ENCODE assay signal across 32 mouse cellular contexts in genomic region chr14:114352307-114352706, GRCm38 (mm10).
"Had no signal": no experiment of that assay in that cellular context is flagged by ENCODE, and none has a peak within 500 bp of the region (broad histone marks: within the 10 kb centered on the region; RNA-seq: fewer than 3 reads in every experiment).

No protein-coding gene starts in this region.

- DNase-seq: left cerebral cortex, postnatal 4 days; liver; liver, embryonic 13.5 days; liver, postnatal 0 days; lung, adult 18-20 months; lung, adult 2 months; lung, embryonic 14.5 days; lung, postnatal 10 days; lung, postnatal 14 days; lung, postnatal 36 days; lung, postnatal 4 days; midbrain, embryonic 14.5 days had no signal

- ATAC-seq: liver, embryonic 12.5 days; liver, postnatal 0 days; lung, postnatal 0 days; midbrain, embryonic 13.5 days; midbrain, embryonic 15.5 days; midbrain, embryonic 16.5 days had no signal

- H3K36me3 ChIP-seq: limb, embryonic 10.5 days; limb, embryonic 12.5 days; limb, embryonic 13.5 days; limb, embryonic 15.5 days; liver, embryonic 12.5 days; liver, embryonic 13.5 days; liver, embryonic 15.5 days; lung, embryonic 15.5 days; midbrain, embryonic 10.5 days; midbrain, embryonic 12.5 days; midbrain, embryonic 13.5 days; midbrain, embryonic 15.5 days; neural tube, embryonic 12.5 days had no signal

- H3K9ac ChIP-seq: limb, embryonic 12.5 days; limb, embryonic 13.5 days; limb, embryonic 15.5 days; liver, embryonic 12.5 days; liver, embryonic 13.5 days; liver, embryonic 14.5 days; liver, embryonic 15.5 days; liver, postnatal 0 days; lung, embryonic 14.5 days; lung, embryonic 15.5 days; midbrain, embryonic 12.5 days; midbrain, embryonic 13.5 days; midbrain, embryonic 15.5 days; neural tube, embryonic 12.5 days had no signal

- H3K4me3 ChIP-seq: limb, embryonic 10.5 days; limb, embryonic 12.5 days; limb, embryonic 13.5 days; limb, embryonic 15.5 days; liver, embryonic 12.5 days; liver, embryonic 13.5 days; liver, embryonic 15.5 days; lung, embryonic 15.5 days; megakaryocyte, embryonic 14.5 days; midbrain, embryonic 10.5 days; midbrain, embryonic 12.5 days; midbrain, embryonic 13.5 days; midbrain, embryonic 15.5 days; myocyte; neural tube, embryonic 12.5 days had no signal

- H3K4me1 ChIP-seq: limb, embryonic 10.5 days; limb, embryonic 12.5 days; limb, embryonic 13.5 days; limb, embryonic 15.5 days; liver, embryonic 12.5 days; liver, embryonic 13.5 days; liver, embryonic 15.5 days; lung, embryonic 15.5 days; megakaryocyte, embryonic 14.5 days; midbrain, embryonic 10.5 days; midbrain, embryonic 12.5 days; midbrain, embryonic 13.5 days; midbrain, embryonic 15.5 days; neural tube, embryonic 12.5 days had no signal

- H3K9me3 ChIP-seq: limb, embryonic 10.5 days; limb, embryonic 12.5 days; limb, embryonic 13.5 days; limb, embryonic 15.5 days; liver, embryonic 12.5 days; liver, embryonic 13.5 days; liver, embryonic 15.5 days; lung, embryonic 15.5 days; midbrain, embryonic 10.5 days; midbrain, embryonic 12.5 days; midbrain, embryonic 13.5 days; midbrain, embryonic 15.5 days; neural tube, embryonic 12.5 days had no signal

- H3K4me2 ChIP-seq: limb, embryonic 12.5 days; limb, embryonic 13.5 days; limb, embryonic 15.5 days; liver, embryonic 11.5 days; liver, embryonic 12.5 days; liver, embryonic 13.5 days; liver, embryonic 15.5 days; lung, embryonic 14.5 days; lung, embryonic 15.5 days; midbrain, embryonic 11.5 days; midbrain, embryonic 12.5 days; midbrain, embryonic 13.5 days; midbrain, embryonic 15.5 days; neural tube, embryonic 12.5 days had no signal

- H3K27me3 ChIP-seq: limb, embryonic 12.5 days; limb, embryonic 13.5 days; limb, embryonic 15.5 days; liver, embryonic 12.5 days; liver, embryonic 13.5 days; liver, embryonic 15.5 days; lung, embryonic 15.5 days; megakaryocyte, embryonic 14.5 days; midbrain, embryonic 12.5 days; midbrain, embryonic 13.5 days; midbrain, embryonic 15.5 days; neural tube, embryonic 12.5 days had no signal

- H3K27ac ChIP-seq: limb, embryonic 10.5 days; limb, embryonic 12.5 days; limb, embryonic 13.5 days; limb, embryonic 15.5 days; liver, embryonic 12.5 days; liver, embryonic 13.5 days; liver, embryonic 14.5 days; liver, embryonic 15.5 days; lung, embryonic 15.5 days; macrophage; midbrain, embryonic 10.5 days; midbrain, embryonic 12.5 days; midbrain, embryonic 13.5 days; midbrain, embryonic 15.5 days; neural tube, embryonic 12.5 days had no signal
